Mouse (Mus musculus) CH12.LX (cell line): ENCODE results near the gene Gpr68. TPM values are rescaled to one million over a fixed set of nuclear protein-coding genes. Genes with fewer than 3 reads are reported as not detected.

Source experiments
- DNase-seq: peaks from one replicate; pipeline ENCODE4 v3.0.0-alpha.2; 2013; ENCODE audit errors: extremely low read depth
- H3K27ac ChIP-seq: 2 replicates; pipeline ENCODE4 v1.5.1; 2012; ENCODE audit warnings: low read depth, mild to moderate bottlenecking, control low read depth, moderate library complexity; ENCODE audit not compliant: insufficient read depth
- H3K27me3 ChIP-seq: replicated peaks from 2 replicates; pipeline ENCODE3; 2012; ENCODE audit warnings: inconsistent platforms
- H3K36me3 ChIP-seq, 2 experiments: replicated peaks in 1 of 2; 2 replicates each; pipeline versions ENCODE3 to v1.6.1; 2012; ENCODE audit warnings: inconsistent platforms in 1 of 2, low read length in 1 of 2, mild to moderate bottlenecking in 1 of 2, mixed read lengths in 1 of 2, moderate library complexity in 1 of 2; ENCODE audit not compliant: control insufficient read depth in 1 of 2, insufficient read depth in 1 of 2
- H3K4me1 ChIP-seq, 2 experiments: 2 replicates each; pipeline ENCODE4 v1.6.1; 2012; ENCODE audit warnings: inconsistent platforms in 1 of 2, moderate library complexity in 1 of 2; ENCODE audit not compliant: insufficient read depth in 2 of 2, control insufficient read depth in 1 of 2
- H3K4me2 ChIP-seq: 2 replicates; pipeline ENCODE4 v1.6.1; 2012; ENCODE audit warnings: low read depth, mild to moderate bottlenecking, control low read depth; ENCODE audit not compliant: poor library complexity, insufficient read depth, severe bottlenecking
- H3K4me3 ChIP-seq, 3 experiments: fragments of 150-350 bp in 1 of 3; sonication (generic) in 1 of 3; replicated peaks in 1 of 3; 2 replicates each; pipeline versions ENCODE3 to v1.5.1; 2011 to 2012; ENCODE audit warnings: low read depth in 2 of 3, low read length in 2 of 3, mild to moderate bottlenecking in 2 of 3, moderate library complexity in 2 of 3, control low read depth in 1 of 3, improper control_type of control experiment in 1 of 3, inconsistent platforms in 1 of 3, mixed read lengths in 1 of 3; ENCODE audit not compliant: poor library complexity in 1 of 3
- H3K79me2 ChIP-seq: replicated peaks from 2 replicates; pipeline ENCODE4 v1.6.1; 2012; ENCODE audit warnings: mild to moderate bottlenecking, moderate library complexity; ENCODE audit not compliant: control insufficient read depth, poor library complexity, insufficient read depth, severe bottlenecking; ENCODE audit errors: extremely low read depth
- H3K9ac ChIP-seq: 2 replicates; pipeline ENCODE4 v1.6.1; 2012; ENCODE audit warnings: low read depth, mild to moderate bottlenecking, control low read depth, moderate library complexity; ENCODE audit not compliant: insufficient read depth
- H3K9me3 ChIP-seq: replicated peaks from 2 replicates; pipeline ENCODE3; 2012; ENCODE audit warnings: low read length, inconsistent platforms, mixed read lengths
- BHLHE40 ChIP-seq: IDR thresholded peaks from 2 replicates; pipeline ENCODE4 v1.6.1; 2011; ENCODE audit warnings: mild to moderate bottlenecking, low read depth, low read length, improper control_type of control experiment
- CHD2 ChIP-seq: IDR thresholded peaks from 2 replicates; pipeline ENCODE4 v1.6.1; 2011; ENCODE audit warnings: low read length, improper control_type of control experiment
- CTCF ChIP-seq, 2 experiments: IDR thresholded peaks in 1 of 2; conservative IDR thresholded peaks in 1 of 2; 2 replicates each; pipeline ENCODE4 v1.5.1; 2011 to 2012; ENCODE audit warnings: low read depth in 2 of 2, low read length in 2 of 2, improper control_type of control experiment in 1 of 2, inconsistent platforms in 1 of 2, mild to moderate bottlenecking in 1 of 2, moderate library complexity in 1 of 2
- ELF1 ChIP-seq: IDR thresholded peaks from 2 replicates; pipeline ENCODE4 v1.6.1; 2014; ENCODE audit warnings: low read depth, mild to moderate bottlenecking, inconsistent platforms, low read length, improper control_type of control experiment
- ETS1 ChIP-seq: conservative IDR thresholded peaks from 2 replicates; pipeline ENCODE4 v1.6.1; 2012; ENCODE audit warnings: low read depth, mild to moderate bottlenecking, inconsistent platforms, low read length, improper control_type of control experiment, moderate library complexity
- JUND ChIP-seq: conservative IDR thresholded peaks from 2 replicates; pipeline ENCODE4 v1.6.1; 2011; ENCODE audit warnings: low read depth, low read length, improper control_type of control experiment
- KAT2A ChIP-seq: IDR thresholded peaks from 2 replicates; pipeline ENCODE4 v1.6.1; 2012; ENCODE audit warnings: low read length, improper control_type of control experiment, inconsistent platforms; ENCODE audit not compliant: insufficient replicate concordance
- MAFK ChIP-seq: IDR thresholded peaks from 2 replicates; pipeline ENCODE4 v1.6.1; 2011; ENCODE audit warnings: low read length, improper control_type of control experiment; ENCODE audit not compliant: insufficient replicate concordance
- MAZ ChIP-seq: IDR thresholded peaks from 2 replicates; pipeline ENCODE4 v1.6.1; 2012; ENCODE audit warnings: low read depth, mild to moderate bottlenecking, inconsistent platforms, low read length, improper control_type of control experiment, moderate library complexity
- MYC ChIP-seq: IDR thresholded peaks from 2 replicates; pipeline ENCODE4 v1.6.1; 2011; ENCODE audit warnings: low read depth, mild to moderate bottlenecking, improper control_type of control experiment, low read length
- NELFE ChIP-seq: IDR thresholded peaks from 2 replicates; pipeline ENCODE4 v1.6.1; 2011; ENCODE audit warnings: low read depth, low read length, improper control_type of control experiment
- NRF1 ChIP-seq: IDR thresholded peaks from 2 replicates; pipeline ENCODE4 v1.6.1; 2014; ENCODE audit warnings: low read depth, mild to moderate bottlenecking, inconsistent platforms, low read length, improper control_type of control experiment, moderate library complexity
- PAX5 ChIP-seq: IDR thresholded peaks from 2 replicates; pipeline ENCODE4 v1.6.1; 2012; ENCODE audit warnings: low read length, inconsistent platforms, mixed read lengths
- POLR2AphosphoS2 ChIP-seq: IDR thresholded peaks from 2 replicates; pipeline ENCODE4 v1.6.1; 2011; ENCODE audit warnings: low read depth, low read length, improper control_type of control experiment
- RAD21 ChIP-seq: IDR thresholded peaks from 2 replicates; pipeline ENCODE4 v1.6.1; 2011; ENCODE audit warnings: low read depth, mild to moderate bottlenecking, low read length, improper control_type of control experiment, moderate library complexity
- RCOR1 ChIP-seq: conservative IDR thresholded peaks from 2 replicates; pipeline ENCODE4 v1.6.1; 2012; ENCODE audit warnings: low read depth, mild to moderate bottlenecking, inconsistent platforms, low read length, improper control_type of control experiment
- SMC3 ChIP-seq: IDR thresholded peaks from 2 replicates; pipeline ENCODE4 v1.6.1; 2011; ENCODE audit warnings: low read depth, low read length, improper control_type of control experiment
- TCF12 ChIP-seq: IDR thresholded peaks from 2 replicates; pipeline ENCODE4 v1.6.1; 2014; ENCODE audit warnings: low read depth, mild to moderate bottlenecking, inconsistent platforms, low read length, improper control_type of control experiment
- USF1 ChIP-seq: IDR thresholded peaks from 2 replicates; pipeline ENCODE4 v1.6.1; 2014; ENCODE audit warnings: low read depth, mild to moderate bottlenecking, inconsistent platforms, low read length, improper control_type of control experiment
- USF2 ChIP-seq: conservative IDR thresholded peaks from 2 replicates; pipeline ENCODE4 v1.6.1; 2011; ENCODE audit warnings: low read depth, low read length, improper control_type of control experiment
- ZKSCAN1 ChIP-seq: IDR thresholded peaks from 2 replicates; pipeline ENCODE4 v1.6.1; 2012; ENCODE audit warnings: low read depth, inconsistent platforms, low read length, improper control_type of control experiment, borderline replicate concordance
- ZMIZ1 ChIP-seq: IDR thresholded peaks from 2 replicates; pipeline ENCODE4 v1.6.1; 2012; ENCODE audit warnings: low read depth, mild to moderate bottlenecking, inconsistent platforms, low read length, improper control_type of control experiment
- dilution Hi-C: fragments of 300-500 bp; cut with MboI; formaldehyde crosslinking; loops from 2 replicates; pipeline ENCODE4 v1.14.3; 2020; ENCODE audit warnings: low sequenced_read_pairs; ENCODE audit not compliant: extremely low pct_unique_long_range_greater_than_20kb, extremely low pct_ligation_motif_present
- in situ Hi-C: fragments of 300-500 bp; cut with MboI; formaldehyde crosslinking; loops from 3 replicates; pipeline ENCODE4 v1.14.3; 2019; ENCODE audit warnings: low sequenced_read_pairs, low pct_ligation_motif_present, low pct_unique_long_range_greater_than_20kb, mixed read lengths
- polyA plus RNA-seq: library from polyadenylated mRNA; unstranded; fragments of >175 nt; gene quantifications from 2 replicates; pipeline ENCODE4 v1.2.1, GENCODE M21; 2012; ENCODE audit warnings: low read depth; ENCODE audit not compliant: insufficient read length
- total RNA-seq, 2 experiments: library from RNA; depleted of rRNA; stranded (reverse); fragments of 300-350 nt in 1 of 2; fragments of >200 nt in 1 of 2; gene quantifications; 2 replicates each; pipeline ENCODE4 v1.2.3; 2012 to 2014

Gene Gpr68
- total and polyA plus RNA-seq, 3 experiments, result 1.2 to 4.2 (median 1.5) TPM

- TF ChIP-seq BHLHE40 (no peak), MAFK (no peak), MYC (no peak), ELF1 (no peak), CHD2 (no peak), JUND (no peak), TCF12 (no peak), USF2 (no peak), CTCF (conservative IDR thresholded peaks at IDR 0.05 in 1 of 2, IDR thresholded peaks at IDR 0.05 in 1 of 2; ENCODE audit: low read depth in 2 of 2, low read length in 2 of 2) (no peak), ETS1 (no peak), MAZ (no peak), RCOR1 (no peak), NELFE (no peak), POLR2AphosphoS2 (no peak), RAD21 (no peak), NRF1 (no peak), SMC3 (no peak)
- TF ChIP-seq, all 38 proteins: peak for 0
- Histone ChIP-seq H3K9ac (no peak overlapping the region), H3K9me3 (peaks cover 3% of the 10 kb centered on the region), H3K4me1 (no peaks in the 10 kb centered on the region), H3K27me3 (no peaks in the 10 kb centered on the region), H3K4me2 (no peak overlapping the region), H3K27ac (no peak overlapping the region), H3K79me2 (no peaks in the 10 kb centered on the region), H3K36me3 (peaks cover 87 to 97% of the 10 kb centered on the region in 2 experiments), H3K4me3 (no peak overlapping the region)
- no peak for DNase-seq
- dilution Hi-C loops (no loop called here), in situ Hi-C loops (no loop called here)
Observed at GRCm38 (mm10) chr12:100945948-100946347, 38.0 kb upstream of the Gpr68 start.

DNA sequence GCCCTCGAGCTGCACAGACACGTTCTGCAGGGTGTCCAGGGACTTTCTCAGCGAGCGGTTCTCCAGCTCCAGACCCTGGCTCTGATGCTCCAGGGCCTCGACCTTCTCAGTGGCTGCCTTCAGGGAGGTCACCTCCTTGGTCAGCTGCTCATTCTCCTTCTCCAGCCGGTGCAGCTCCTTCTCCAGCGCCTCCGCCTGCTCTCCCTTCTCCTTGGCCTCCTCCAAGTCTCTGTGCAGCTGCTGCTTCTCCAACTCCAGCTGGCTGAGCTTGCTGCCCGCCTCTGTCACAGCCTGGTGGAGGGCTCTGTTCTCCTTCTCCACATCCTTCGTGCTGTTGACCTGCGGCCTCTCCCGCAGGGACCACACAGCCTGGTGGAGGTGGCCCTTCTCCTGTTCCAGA, 37.5 kb upstream of the Gpr68 start:
- no peaks in the 10 kb centered on the region for H3K79me2 ChIP-seq
- no peaks in the 10 kb centered on the region for H3K27me3 ChIP-seq
- no peaks in the 10 kb centered on the region for H3K4me1 ChIP-seq
- dilution Hi-C loops, result no loop called here
- in situ Hi-C loops, result no loop called here
- DNase-seq, result no peak
- H3K4me2 ChIP-seq, result no peak overlapping the region
- no peak overlapping the region for H3K9ac ChIP-seq
- no peak overlapping the region for H3K27ac ChIP-seq
- no peak overlapping the region for H3K4me3 ChIP-seq
- H3K9me3 ChIP-seq, result peaks cover 3% of the 10 kb centered on the region
- peaks cover 90 to 99% of the 10 kb centered on the region in 2 experiments for H3K36me3 ChIP-seq
- TF ChIP-seq KAT2A (no peak), ZKSCAN1 (no peak), POLR2AphosphoS2 (no peak), RAD21 (no peak), ZMIZ1 (no peak), PAX5 (no peak), USF1 (no peak)
